Mouse (Mus musculus): ENCODE measurements around the gene Fmo2. TPM values are rescaled to one million over a fixed set of nuclear protein-coding genes. Genes with fewer than 3 reads are reported as not detected.

Fmo2 gene
- polyA plus RNA-seq, 1 experiment: 240 TPM

GRCm38 (mm10) chr1:162859996-162860605, 38.4 kb downstream of the Fmo2 start:
- 33% methylated on average over 9 of the region's 9 CpGs for WGBS
- peak; percentile 29 for DNase-seq
- H3K4me1 ChIP-seq (ENCODE audit: control insufficient read depth, insufficient read depth, low read length): peaks cover 12% of the 10 kb centered on the region
- H3K4me3 ChIP-seq (replicated peaks; ENCODE audit: extremely low read depth, low read depth, low read length): peak overlapping the region; percentile 33
- TF ChIP-seq CTCF (IDR thresholded peaks at IDR 0.05; ENCODE audit: insufficient read depth, low read length) (no peak), POLR2A (IDR thresholded peaks at IDR 0.05; ENCODE audit: borderline replicate concordance, extremely low read depth, low read depth, low read length) (0 out of 2 replicates have a peak, but pooled peaks have one; percentile 2)

GRCm38 (mm10) chr1:162859545-162859976, 39.0 kb downstream of the Fmo2 start:
- WGBS: 32% methylated on average over 10 of the region's 10 CpGs
- Histone ChIP-seq H3K4me1 (ENCODE audit: control insufficient read depth, insufficient read depth, low read length) (peaks cover 12% of the 10 kb centered on the region), H3K4me3 (replicated peaks; ENCODE audit: extremely low read depth, low read depth, low read length) (peak overlapping the region; percentile 57)
- TF ChIP-seq POLR2A (IDR thresholded peaks at IDR 0.05; ENCODE audit: borderline replicate concordance, extremely low read depth, low read depth, low read length): peak; percentile 11; the same call in 1 of the 2 replicates
- no peak for TF ChIP-seq CTCF (IDR thresholded peaks at IDR 0.05; ENCODE audit: insufficient read depth, low read length)
- peak; percentile 30 for DNase-seq

- WGBS: 38% methylated on average over 12 of the region's 12 CpGs
Measured at GRCm38 (mm10) chr1:162858748-162859130, 39.8 kb downstream of the Fmo2 start.

GRCm38 (mm10) chr1:162857766-162858747, 40.5 kb downstream of the Fmo2 start:
- H3K4me3 ChIP-seq (replicated peaks; ENCODE audit: extremely low read depth, low read depth, low read length): peak overlapping the region; percentile 20
- no peak for TF ChIP-seq POLR2A (IDR thresholded peaks at IDR 0.05; ENCODE audit: borderline replicate concordance, extremely low read depth, low read depth, low read length)
- no peak for TF ChIP-seq CTCF (IDR thresholded peaks at IDR 0.05; ENCODE audit: insufficient read depth, low read length)
- H3K4me1 ChIP-seq (ENCODE audit: control insufficient read depth, insufficient read depth, low read length): peaks cover 16% of the 10 kb centered on the region
- DNase-seq: no peak
- WGBS: 65% methylated on average over 17 of the region's 18 CpGs

More at GRCm38 (mm10) chr1:162858748-162859130, 39.8 kb downstream of the Fmo2 start:
- TF ChIP-seq POLR2A (IDR thresholded peaks at IDR 0.05; ENCODE audit: borderline replicate concordance, extremely low read depth, low read depth, low read length) (peak; percentile 19; the same call in 1 of the 2 replicates), CTCF (IDR thresholded peaks at IDR 0.05; ENCODE audit: insufficient read depth, low read length) (no peak)
- Histone ChIP-seq H3K4me3 (replicated peaks; ENCODE audit: extremely low read depth, low read depth, low read length) (peak overlapping the region; percentile 20), H3K4me1 (ENCODE audit: control insufficient read depth, insufficient read depth, low read length) (peaks cover 13% of the 10 kb centered on the region)
- DNase-seq: peak; percentile 15

GRCm38 (mm10) chr1:162853812-162854482, 44.6 kb downstream of the Fmo2 start:
- TF ChIP-seq POLR2A (IDR thresholded peaks at IDR 0.05; ENCODE audit: borderline replicate concordance, extremely low read depth, low read depth, low read length): no peak
- no peak for TF ChIP-seq CTCF (IDR thresholded peaks at IDR 0.05; ENCODE audit: insufficient read depth, low read length)
- no peak for DNase-seq
- 39% methylated on average over 3 of the region's 3 CpGs for WGBS

GRCm38 (mm10) chr1:162847554-162847953, 51.0 kb downstream of the Fmo2 start:
- TF ChIP-seq POLR2A (IDR thresholded peaks at IDR 0.05; ENCODE audit: borderline replicate concordance, extremely low read depth, low read depth, low read length): no peak
- no peak for TF ChIP-seq CTCF (IDR thresholded peaks at IDR 0.05; ENCODE audit: insufficient read depth, low read length)
- WGBS: 98% methylated on average over 6 of the region's 6 CpGs
- H3K4me3 ChIP-seq (replicated peaks; ENCODE audit: extremely low read depth, low read depth, low read length): no peak overlapping the region
- peaks cover 2% of the 10 kb centered on the region; the same call in 1 of the 2 replicates for H3K4me1 ChIP-seq (ENCODE audit: control insufficient read depth, insufficient read depth, low read length)
- DNase-seq: no peak

More at GRCm38 (mm10) chr1:162853812-162854482, 44.6 kb downstream of the Fmo2 start:
- Histone ChIP-seq H3K4me1 (ENCODE audit: control insufficient read depth, insufficient read depth, low read length) (peaks cover 6% of the 10 kb centered on the region), H3K4me3 (replicated peaks; ENCODE audit: extremely low read depth, low read depth, low read length) (no peak overlapping the region)

GRCm38 (mm10) chr1:162840211-162840610, 58.3 kb downstream of the Fmo2 start:
- no peak for DNase-seq
- H3K4me1 ChIP-seq (ENCODE audit: control insufficient read depth, insufficient read depth, low read length): no peaks in the 10 kb centered on the region; the same call in 1 of the 2 replicates
- TF ChIP-seq POLR2A (IDR thresholded peaks at IDR 0.05; ENCODE audit: borderline replicate concordance, extremely low read depth, low read depth, low read length): no peak
- no peak for TF ChIP-seq CTCF (IDR thresholded peaks at IDR 0.05; ENCODE audit: insufficient read depth, low read length)
- no peak overlapping the region for H3K4me3 ChIP-seq (replicated peaks; ENCODE audit: extremely low read depth, low read depth, low read length)
- 83% methylated on average over 9 of the region's 9 CpGs for WGBS

GRCm38 (mm10) chr1:162838976-162839375, 59.5 kb downstream of the Fmo2 start:
- no peak for TF ChIP-seq CTCF (IDR thresholded peaks at IDR 0.05; ENCODE audit: insufficient read depth, low read length)
- no peak for TF ChIP-seq POLR2A (IDR thresholded peaks at IDR 0.05; ENCODE audit: borderline replicate concordance, extremely low read depth, low read depth, low read length)
- Histone ChIP-seq H3K4me3 (replicated peaks; ENCODE audit: extremely low read depth, low read depth, low read length) (no peak overlapping the region), H3K4me1 (ENCODE audit: control insufficient read depth, insufficient read depth, low read length) (no peaks in the 10 kb centered on the region; the same call in none of the 2 replicates)
- 90% methylated on average over 6 of the region's 6 CpGs for WGBS
- DNase-seq: no peak

- TF ChIP-seq CTCF (IDR thresholded peaks at IDR 0.05; ENCODE audit: insufficient read depth, low read length): no peak
- no peak for TF ChIP-seq POLR2A (IDR thresholded peaks at IDR 0.05; ENCODE audit: borderline replicate concordance, extremely low read depth, low read depth, low read length)
- DNase-seq: no peak
- no peaks in the 10 kb centered on the region; the same call in none of the 2 replicates for H3K4me1 ChIP-seq (ENCODE audit: control insufficient read depth, insufficient read depth, low read length)
- no peak overlapping the region for H3K4me3 ChIP-seq (replicated peaks; ENCODE audit: extremely low read depth, low read depth, low read length)
- WGBS: 53% methylated on average over 5 of the region's 5 CpGs
Measured at GRCm38 (mm10) chr1:162834342-162834741, 64.2 kb downstream of the Fmo2 start.

All from lung, adult 2 months (tissue).